Mouse (Mus musculus) adrenal gland, postnatal 36 days (tissue): ENCODE data around the gene Gm10181. TPM values are rescaled to one million over a fixed set of nuclear protein-coding genes. Genes with fewer than 3 reads are reported as not detected.

Experiments used
- total RNA-seq, 2 experiments: library from RNA; stranded (reverse); gene quantifications; 2 replicates each; pipeline ENCODE4 v1.2.3; 2021

The Gm10181 gene
- total RNA-seq, 2 experiments from 2014 or later: not detected

Other genes with a start within 250 kb of the Gm10181 start
- gene Herpud2, start 62.4 kb downstream of the Gm10181 start, total RNA-seq: 10 to 100 TPM; 49.2 to 58.7 TPM
- 100 to 1,000 TPM; 112 to 128 TPM for gene Sept7, start 163.0 kb downstream of the Gm10181 start, total RNA-seq